Mouse (Mus musculus): ENCODE data around the gene Psma4. TPM values are rescaled to one million over a fixed set of nuclear protein-coding genes. Genes with fewer than 3 reads are reported as not detected.

Psma4 gene
- polyA plus RNA-seq (2015; fragmentation: Nextera tagmentation; extraction: Ambion mirVana), result 287 and 291 TPM in 2 replicates

DNA sequence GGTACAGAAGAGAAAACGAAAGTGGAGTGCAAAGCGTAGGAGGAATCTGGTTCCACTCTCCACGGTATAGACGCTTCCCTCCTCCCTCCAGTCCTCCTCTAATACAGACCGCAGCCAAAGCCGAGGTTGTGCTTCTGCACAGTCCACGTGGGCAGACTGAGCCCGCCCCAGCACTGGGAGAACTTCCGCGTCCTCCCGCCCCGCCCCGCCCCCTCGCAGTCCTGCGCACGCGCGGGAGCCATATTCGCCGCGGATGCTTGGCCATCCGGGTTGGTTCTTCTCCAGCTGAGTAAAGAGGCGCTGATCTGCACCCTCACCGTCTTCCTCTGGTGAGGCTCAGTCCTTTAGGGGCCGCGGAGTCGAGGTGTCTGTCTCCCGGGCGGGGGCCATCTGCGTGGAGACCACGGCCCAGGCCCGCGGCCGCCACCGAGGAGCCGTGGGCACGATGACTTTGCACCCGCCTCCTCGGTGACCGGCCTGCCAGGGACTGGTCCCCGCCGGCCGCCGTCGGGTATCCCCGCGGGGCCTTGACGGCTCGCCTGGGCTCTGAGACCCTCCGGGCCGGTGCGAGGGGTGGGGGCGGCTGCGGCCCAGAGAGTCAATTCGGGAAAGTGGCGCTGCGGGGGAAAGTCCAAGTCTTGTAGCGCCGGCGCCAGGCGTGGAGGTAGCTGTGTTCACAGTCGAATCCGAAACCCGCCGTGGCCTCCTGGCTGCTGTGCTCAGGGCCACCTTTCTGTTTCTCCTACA, at the start of gene Psma4, which contains the start of gene AY074887:
Psma4 (plus strand) TSS at position 216 of the 747 bp plus-strand sequence.
AY074887 (minus strand) TSS at position 424 of the 747 bp plus-strand sequence.
- WGBS, result under 1% methylated on average over 64 of the region's 65 CpGs
- peak; percentile 100 for ATAC-seq
- no peaks in the 10 kb centered on the region for H3K9me3 ChIP-seq (ENCODE audit: control insufficient read depth, low read length)

DNA sequence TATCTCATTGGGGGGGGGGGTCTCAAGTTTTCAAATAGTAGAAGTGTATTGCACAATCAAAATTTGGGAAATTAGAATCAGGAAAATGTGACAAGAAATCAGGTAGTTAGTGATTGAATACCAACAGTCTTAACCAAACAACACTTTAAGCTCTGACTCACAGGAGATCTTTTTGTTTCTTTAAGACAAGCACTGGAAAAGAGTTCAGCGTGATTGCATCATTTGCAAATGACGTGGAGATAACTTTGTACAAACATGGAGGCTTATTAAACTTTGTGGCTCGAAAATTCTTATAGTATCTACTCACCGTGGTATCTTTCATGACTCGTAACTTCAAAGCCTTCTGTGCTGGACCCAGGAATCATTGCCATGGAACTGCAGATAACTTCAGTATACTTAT, 41.1 kb upstream of the Psma4 start:
- peaks cover 34% of the 10 kb centered on the region for H3K36me3 ChIP-seq (ENCODE audit: control insufficient read depth, insufficient read depth)
- no peaks in the 10 kb centered on the region for H3K9me3 ChIP-seq (ENCODE audit: control insufficient read depth, low read length)
- 94% methylated on average over 5 of the region's 5 CpGs for WGBS
- H3K4me1 ChIP-seq (replicated peaks; ENCODE audit: control insufficient read depth, insufficient read depth, low read length), result no peaks in the 10 kb centered on the region
- no peak for ATAC-seq
- H3K4me3 ChIP-seq (replicated peaks; ENCODE audit: low read length), result no peak overlapping the region
- no peak overlapping the region for H3K4me2 ChIP-seq (ENCODE audit: low read length)
- no peaks in the 10 kb centered on the region for H3K27me3 ChIP-seq (replicated peaks; ENCODE audit: control insufficient read depth, insufficient read depth, low read length)
- no peak overlapping the region for H3K9ac ChIP-seq (replicated peaks; ENCODE audit: low read depth, low read length)
- no peak overlapping the region for H3K27ac ChIP-seq (ENCODE audit: low read length)

More for the DNA sequence above, at the start of gene Psma4, which contains the start of gene AY074887:
- no peaks in the 10 kb centered on the region for H3K27me3 ChIP-seq (replicated peaks; ENCODE audit: control insufficient read depth, insufficient read depth, low read length)
- H3K36me3 ChIP-seq (ENCODE audit: control insufficient read depth, insufficient read depth), result peaks cover 5% of the 10 kb centered on the region
- H3K4me3 ChIP-seq (replicated peaks; ENCODE audit: low read length), result peak within 1 kb of the TSS; percentile 96
- H3K4me2 ChIP-seq (ENCODE audit: low read length), result peak within 1 kb of the TSS; percentile 75
- H3K9ac ChIP-seq (replicated peaks; ENCODE audit: low read depth, low read length), result peak within 1 kb of the TSS; percentile 93
- peaks cover 21% of the 10 kb centered on the region for H3K4me1 ChIP-seq (replicated peaks; ENCODE audit: control insufficient read depth, insufficient read depth, low read length)
- H3K27ac ChIP-seq (ENCODE audit: low read length), result peak within 1 kb of the TSS; percentile 92

DNA sequence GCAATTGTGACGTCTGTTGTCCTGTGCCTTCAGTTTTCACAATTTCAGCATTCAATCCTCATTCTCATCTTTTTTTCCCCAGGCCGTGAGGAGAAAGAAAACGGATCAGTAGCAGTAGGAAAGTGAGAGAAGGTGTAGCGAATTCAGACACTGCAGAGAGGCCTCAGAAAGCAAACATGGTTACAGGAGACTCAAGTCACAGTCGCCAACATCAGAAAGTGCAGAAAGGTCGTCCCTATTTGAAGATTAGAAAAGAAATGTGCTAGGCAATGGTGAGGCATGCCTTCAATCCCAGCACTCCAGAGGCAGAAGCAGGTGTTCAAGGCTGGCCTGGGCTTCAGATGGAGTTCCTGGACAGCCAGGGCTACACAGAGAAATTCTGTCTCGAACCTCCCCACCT, 35.0 kb upstream of the Psma4 start:
- Histone ChIP-seq H3K4me2 (ENCODE audit: low read length) (no peak overlapping the region), H3K4me3 (replicated peaks; ENCODE audit: low read length) (no peak overlapping the region), H3K36me3 (ENCODE audit: control insufficient read depth, insufficient read depth) (peaks cover 5% of the 10 kb centered on the region; the same call in 1 of the 2 replicates), H3K9ac (replicated peaks; ENCODE audit: low read depth, low read length) (no peak overlapping the region), H3K4me1 (replicated peaks; ENCODE audit: control insufficient read depth, insufficient read depth, low read length) (peaks cover 5% of the 10 kb centered on the region), H3K27ac (ENCODE audit: low read length) (no peak overlapping the region), H3K9me3 (ENCODE audit: control insufficient read depth, low read length) (no peaks in the 10 kb centered on the region; the same call in 1 of the 2 replicates), H3K27me3 (replicated peaks; ENCODE audit: control insufficient read depth, insufficient read depth, low read length) (no peaks in the 10 kb centered on the region)
- ATAC-seq, result no peak
- 76% methylated on average over 7 of the region's 7 CpGs for WGBS

DNA sequence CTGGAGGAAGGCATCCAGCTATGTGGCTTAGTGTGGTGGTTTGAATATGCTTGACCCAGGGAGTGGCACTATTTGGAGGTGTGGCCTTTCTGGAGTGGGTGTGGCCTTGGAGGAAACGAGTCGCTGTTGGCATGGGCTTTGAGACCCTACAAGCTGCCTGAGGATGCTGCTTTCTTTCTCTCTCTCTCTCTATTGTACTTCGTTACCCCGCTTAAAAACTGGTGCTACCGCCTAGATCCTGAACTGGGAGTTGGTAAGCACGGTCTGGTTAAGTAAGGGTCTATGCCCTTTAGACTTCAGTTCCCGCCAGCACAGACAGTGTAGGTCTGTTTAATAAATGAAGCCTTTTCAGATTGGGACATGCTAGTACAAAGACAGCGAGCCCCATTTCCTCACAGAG, 34.2 kb upstream of the Psma4 start:
- H3K27me3 ChIP-seq (replicated peaks; ENCODE audit: control insufficient read depth, insufficient read depth, low read length), result no peaks in the 10 kb centered on the region
- H3K4me3 ChIP-seq (replicated peaks; ENCODE audit: low read length), result no peak overlapping the region; the same call in 1 of the 2 replicates
- no peak overlapping the region for H3K27ac ChIP-seq (ENCODE audit: low read length)
- H3K4me1 ChIP-seq (replicated peaks; ENCODE audit: control insufficient read depth, insufficient read depth, low read length), result peaks cover 5% of the 10 kb centered on the region
- H3K9ac ChIP-seq (replicated peaks; ENCODE audit: low read depth, low read length), result no peak overlapping the region
- WGBS, result 62% methylated on average over 8 of the region's 8 CpGs
- peaks cover 5% of the 10 kb centered on the region; the same call in 1 of the 2 replicates for H3K36me3 ChIP-seq (ENCODE audit: control insufficient read depth, insufficient read depth)
- H3K9me3 ChIP-seq (ENCODE audit: control insufficient read depth, low read length), result no peaks in the 10 kb centered on the region; the same call in 1 of the 2 replicates
- H3K4me2 ChIP-seq (ENCODE audit: low read length), result peak overlapping the region; percentile 94
- no peak; the same call in 1 of the 2 replicates for ATAC-seq

DNA sequence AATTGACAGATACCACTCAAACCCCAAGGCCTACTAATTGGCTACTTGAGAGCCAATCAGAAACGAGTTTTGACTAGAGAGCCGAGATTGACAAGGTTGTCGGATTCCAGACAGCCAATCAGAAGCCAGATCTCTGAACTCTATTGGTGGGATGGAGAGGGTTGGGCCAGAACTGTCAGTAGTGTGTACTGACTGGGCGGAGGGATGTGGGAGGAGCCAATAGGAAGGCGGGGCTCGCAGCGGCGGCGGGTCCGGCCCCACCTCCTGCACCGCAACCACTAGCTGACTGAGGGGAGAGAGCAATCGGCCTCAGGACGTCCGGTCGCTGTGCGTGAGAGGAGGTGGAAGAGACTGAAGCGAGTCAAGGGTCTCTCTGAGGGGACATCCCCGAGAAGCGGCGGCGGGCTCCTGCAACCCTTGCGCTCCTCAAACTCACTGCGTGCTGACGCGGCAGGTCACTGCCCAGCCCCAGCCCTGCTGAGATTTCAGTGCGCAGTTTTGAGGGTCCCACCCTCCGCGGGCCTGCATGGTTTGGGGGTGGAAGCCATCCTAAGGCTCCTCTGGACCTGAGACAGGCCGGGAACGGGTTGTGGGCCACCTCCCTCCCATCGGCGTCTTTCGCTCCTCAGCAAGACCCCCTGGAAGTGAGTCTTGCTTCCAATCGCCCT, 33.4 kb upstream of the Psma4 start, which contains the start of gene Hykk:
Hykk (plus strand) TSS at position 274 of the 668 bp plus-strand sequence.
- under 1% methylated on average over 34 of the region's 34 CpGs for WGBS
- no peak within 1 kb of the TSS for H3K27ac ChIP-seq (ENCODE audit: low read length)

DNA sequence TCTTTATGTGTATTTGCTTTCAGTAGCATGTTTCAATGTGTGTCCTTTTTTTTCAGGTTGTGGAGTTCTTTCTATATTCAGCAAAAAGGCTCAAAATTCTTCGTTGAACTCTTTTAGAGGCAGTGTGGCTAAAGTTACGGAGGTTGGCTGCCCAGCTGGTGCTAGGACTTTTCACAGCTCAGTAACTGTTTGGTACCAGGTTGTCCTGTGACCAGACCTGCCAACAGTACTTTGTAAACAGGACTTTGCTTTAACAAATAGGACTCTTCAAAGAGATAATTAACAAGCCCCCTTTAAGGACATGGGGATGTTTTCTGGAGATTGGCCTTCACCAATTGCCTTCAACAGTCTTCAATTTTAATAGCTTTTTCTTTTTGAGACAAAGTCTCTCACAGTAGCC, 32.4 kb upstream of the Psma4 start:
- no peak overlapping the region for H3K4me2 ChIP-seq (ENCODE audit: low read length)
- no peak overlapping the region for H3K4me3 ChIP-seq (replicated peaks; ENCODE audit: low read length)
- 73% methylated on average over 2 of the region's 2 CpGs for WGBS
- H3K9me3 ChIP-seq (ENCODE audit: control insufficient read depth, low read length), result no peaks in the 10 kb centered on the region; the same call in 1 of the 2 replicates
- 0 out of 2 replicates have a peak, but pooled peaks cover 1% of the 10 kb centered on the region for H3K36me3 ChIP-seq (ENCODE audit: control insufficient read depth, insufficient read depth)
- no peak overlapping the region for H3K9ac ChIP-seq (replicated peaks; ENCODE audit: low read depth, low read length)
- H3K27ac ChIP-seq (ENCODE audit: low read length), result no peak overlapping the region
- ATAC-seq, result no peak
- peaks cover 5% of the 10 kb centered on the region for H3K4me1 ChIP-seq (replicated peaks; ENCODE audit: control insufficient read depth, insufficient read depth, low read length)
- H3K27me3 ChIP-seq (replicated peaks; ENCODE audit: control insufficient read depth, insufficient read depth, low read length), result no peaks in the 10 kb centered on the region

More for the DNA sequence above, 33.4 kb upstream of the Psma4 start, which contains the start of gene Hykk:
- ATAC-seq, result peak; percentile 99
- H3K4me1 ChIP-seq (replicated peaks; ENCODE audit: control insufficient read depth, insufficient read depth, low read length), result peaks cover 5% of the 10 kb centered on the region
- peak within 1 kb of the TSS; percentile 94 for H3K4me2 ChIP-seq (ENCODE audit: low read length)
- H3K9ac ChIP-seq (replicated peaks; ENCODE audit: low read depth, low read length), result peak within 1 kb of the TSS; percentile 72
- H3K4me3 ChIP-seq (replicated peaks; ENCODE audit: low read length), result peak within 1 kb of the TSS; percentile 60
- no peaks in the 10 kb centered on the region for H3K27me3 ChIP-seq (replicated peaks; ENCODE audit: control insufficient read depth, insufficient read depth, low read length)
- H3K9me3 ChIP-seq (ENCODE audit: control insufficient read depth, low read length), result no peaks in the 10 kb centered on the region; the same call in 1 of the 2 replicates
- 0 out of 2 replicates have a peak, but pooled peaks cover 3% of the 10 kb centered on the region for H3K36me3 ChIP-seq (ENCODE audit: control insufficient read depth, insufficient read depth)

DNA sequence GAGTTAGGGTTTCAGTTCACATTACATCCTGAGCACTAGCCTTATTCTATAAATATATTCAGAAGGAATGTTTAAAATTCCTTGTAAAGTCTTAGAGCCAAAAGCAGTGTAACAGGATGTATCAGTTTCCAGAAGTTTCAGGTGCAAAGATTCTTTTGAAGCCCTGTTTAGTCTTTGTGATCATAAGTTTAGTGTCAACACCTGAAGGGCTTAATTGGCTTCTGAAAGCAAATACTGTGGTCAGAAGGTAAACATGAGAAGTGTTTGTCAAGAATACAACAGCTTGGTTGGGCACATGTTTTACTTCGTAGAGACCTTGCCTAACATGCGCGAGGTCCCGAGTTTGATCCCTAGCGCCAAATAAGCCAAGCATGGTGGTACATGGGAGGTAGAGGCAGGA, 31.8 kb upstream of the Psma4 start:
- Histone ChIP-seq H3K27ac (ENCODE audit: low read length) (no peak overlapping the region), H3K9ac (replicated peaks; ENCODE audit: low read depth, low read length) (no peak overlapping the region), H3K36me3 (ENCODE audit: control insufficient read depth, insufficient read depth) (no peaks in the 10 kb centered on the region), H3K4me3 (replicated peaks; ENCODE audit: low read length) (no peak overlapping the region), H3K4me2 (ENCODE audit: low read length) (no peak overlapping the region), H3K9me3 (ENCODE audit: control insufficient read depth, low read length) (no peaks in the 10 kb centered on the region; the same call in 1 of the 2 replicates), H3K27me3 (replicated peaks; ENCODE audit: control insufficient read depth, insufficient read depth, low read length) (no peaks in the 10 kb centered on the region), H3K4me1 (replicated peaks; ENCODE audit: control insufficient read depth, insufficient read depth, low read length) (peaks cover 5% of the 10 kb centered on the region)
- 95% methylated on average over 5 of the region's 5 CpGs for WGBS
- ATAC-seq, result no peak

DNA sequence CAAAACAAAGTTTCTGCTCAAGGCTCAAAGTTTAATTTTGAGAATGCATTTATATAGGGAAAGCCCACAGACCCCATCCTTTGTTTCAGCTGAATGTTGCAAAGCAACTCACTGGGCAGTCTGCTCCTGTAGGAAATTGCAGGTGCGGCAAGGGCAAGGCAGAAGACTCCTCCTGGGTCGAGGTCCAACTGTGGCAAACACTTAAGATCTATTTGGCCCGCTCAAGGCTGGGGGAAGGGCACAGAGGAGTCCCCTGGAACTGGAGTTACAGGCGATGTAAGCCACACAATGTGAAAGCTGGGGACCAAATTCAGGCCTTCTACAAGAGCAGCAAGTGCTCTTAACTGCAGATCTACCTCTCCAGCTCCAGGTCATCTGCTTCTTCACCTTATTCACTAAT, 30.6 kb upstream of the Psma4 start:
- no peak overlapping the region for H3K27ac ChIP-seq (ENCODE audit: low read length)
- no peaks in the 10 kb centered on the region for H3K27me3 ChIP-seq (replicated peaks; ENCODE audit: control insufficient read depth, insufficient read depth, low read length)
- no peaks in the 10 kb centered on the region; the same call in 1 of the 2 replicates for H3K9me3 ChIP-seq (ENCODE audit: control insufficient read depth, low read length)
- peaks cover 5% of the 10 kb centered on the region for H3K4me1 ChIP-seq (replicated peaks; ENCODE audit: control insufficient read depth, insufficient read depth, low read length)
- no peak overlapping the region for H3K4me2 ChIP-seq (ENCODE audit: low read length)
- no peak for ATAC-seq
- H3K36me3 ChIP-seq (ENCODE audit: control insufficient read depth, insufficient read depth), result no peaks in the 10 kb centered on the region
- WGBS, result 72% methylated on average over 4 of the region's 4 CpGs
- H3K4me3 ChIP-seq (replicated peaks; ENCODE audit: low read length), result no peak overlapping the region
- no peak overlapping the region for H3K9ac ChIP-seq (replicated peaks; ENCODE audit: low read depth, low read length)

DNA sequence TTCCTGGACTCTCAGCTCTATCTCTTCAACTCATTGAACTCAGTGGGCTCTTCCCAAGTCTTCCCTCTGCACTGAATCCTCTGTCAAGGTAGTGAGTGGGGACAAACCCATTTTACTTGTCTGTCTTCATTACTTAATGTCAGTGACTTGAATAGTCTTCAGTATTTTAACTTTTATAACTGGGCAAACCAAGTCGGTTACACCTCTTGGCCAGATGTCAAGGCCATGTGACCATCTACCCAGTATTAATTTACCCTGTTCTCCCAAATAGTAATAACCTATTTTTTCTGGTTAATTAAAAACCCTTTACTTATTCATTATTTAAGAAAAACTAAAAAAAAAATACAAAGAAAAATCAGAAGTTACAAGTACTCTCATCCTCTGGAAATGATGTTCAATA, 19.8 kb upstream of the Psma4 start:
- no peak for ATAC-seq
- no peak overlapping the region for H3K27ac ChIP-seq (ENCODE audit: low read length)
- H3K27me3 ChIP-seq (replicated peaks; ENCODE audit: control insufficient read depth, insufficient read depth, low read length), result no peaks in the 10 kb centered on the region
- WGBS, result 80% methylated on average over 1 of the region's 1 CpGs
- H3K9ac ChIP-seq (replicated peaks; ENCODE audit: low read depth, low read length), result no peak overlapping the region
- H3K4me3 ChIP-seq (replicated peaks; ENCODE audit: low read length), result no peak overlapping the region
- no peaks in the 10 kb centered on the region for H3K4me1 ChIP-seq (replicated peaks; ENCODE audit: control insufficient read depth, insufficient read depth, low read length)
- H3K9me3 ChIP-seq (ENCODE audit: control insufficient read depth, low read length), result no peaks in the 10 kb centered on the region
- H3K36me3 ChIP-seq (ENCODE audit: control insufficient read depth, insufficient read depth), result no peaks in the 10 kb centered on the region
- H3K4me2 ChIP-seq (ENCODE audit: low read length), result no peak overlapping the region
